Mouse (Mus musculus): ENCODE data around the gene C2cd3. TPM values are rescaled to one million over a fixed set of nuclear protein-coding genes. Genes with fewer than 3 reads are reported as not detected.

Gene C2cd3
- total and polyA plus RNA-seq, 2 experiments from 2014 or later, result 8.1 to 26.6 TPM

DNA sequence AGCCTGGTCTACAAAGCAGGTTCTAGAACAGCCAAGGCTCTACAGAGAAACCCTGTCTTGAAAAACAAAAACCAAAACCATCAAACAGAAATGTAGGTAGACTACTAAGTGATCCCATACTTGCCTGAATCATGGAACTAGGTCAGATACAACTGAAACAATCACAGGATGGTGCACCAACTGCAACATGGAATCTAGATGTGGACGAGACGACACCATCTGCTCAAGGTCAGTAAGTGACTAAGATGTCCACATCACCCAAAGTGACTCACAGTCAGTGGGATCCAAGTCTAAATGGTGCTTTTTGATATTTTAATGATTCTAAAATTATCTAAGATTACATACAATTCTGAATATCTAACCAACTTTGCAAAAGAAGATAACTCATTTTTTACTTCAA lies 36.1 kb upstream of the C2cd3 start:
- Histone ChIP-seq H3K9ac (replicated peaks; ENCODE audit: low read length, poor library complexity, severe bottlenecking) (no peak overlapping the region), H3K4me1 (ENCODE audit: insufficient read depth, low read length) (no peaks in the 10 kb centered on the region), H3K4me3 (ENCODE audit: low read depth, low read length) (no peak overlapping the region), H3K27ac (ENCODE audit: low read depth, low read length) (no peak overlapping the region), H3K9me3 (ENCODE audit: low read length) (no peaks in the 10 kb centered on the region), H3K27me3 (ENCODE audit: insufficient read depth, low read length) (no peaks in the 10 kb centered on the region), H3K36me3 (ENCODE audit: insufficient read depth, low read length) (peaks cover 70% of the 10 kb centered on the region), H3K4me2 (ENCODE audit: low read depth, low read length, poor library complexity, severe bottlenecking) (no peak overlapping the region)
- DNase-seq (ENCODE audit: low spot score) (no peak), ATAC-seq (ENCODE audit: low FRiP score) (no peak)
- WGBS, result 98% methylated on average over 2 of the region's 2 CpGs
- TF ChIP-seq CTCF (IDR thresholded peaks at IDR 0.05), result no peak

DNA sequence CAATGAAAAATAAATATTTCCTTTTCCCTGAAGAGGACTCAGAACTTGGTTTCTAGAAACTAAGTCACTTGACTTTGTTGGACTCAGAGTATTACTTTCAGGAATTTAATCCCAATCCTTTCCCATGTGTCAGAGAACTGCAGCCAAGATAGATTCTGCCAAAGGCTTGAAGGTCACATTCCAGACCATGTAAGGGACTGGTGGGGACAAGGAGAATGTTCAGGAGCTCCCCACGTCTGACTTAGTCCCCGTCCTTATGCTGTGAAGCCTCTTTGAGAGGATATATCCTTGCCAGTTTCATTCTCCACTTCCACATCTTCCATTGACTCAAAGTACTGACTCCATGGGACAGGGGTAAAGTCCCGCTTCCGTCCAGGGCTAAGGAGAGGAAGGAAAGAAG lies 17.0 kb upstream of the C2cd3 start:
- DNase-seq (ENCODE audit: low spot score) (no peak), ATAC-seq (ENCODE audit: low FRiP score) (no peak)
- Histone ChIP-seq H3K9ac (replicated peaks; ENCODE audit: low read length, poor library complexity, severe bottlenecking) (no peak overlapping the region), H3K4me1 (ENCODE audit: insufficient read depth, low read length) (no peaks in the 10 kb centered on the region), H3K4me2 (ENCODE audit: low read depth, low read length, poor library complexity, severe bottlenecking) (no peak overlapping the region), H3K27ac (ENCODE audit: low read depth, low read length) (no peak overlapping the region), H3K4me3 (ENCODE audit: low read depth, low read length) (no peak overlapping the region), H3K27me3 (ENCODE audit: insufficient read depth, low read length) (no peaks in the 10 kb centered on the region), H3K9me3 (ENCODE audit: low read length) (no peaks in the 10 kb centered on the region), H3K36me3 (ENCODE audit: insufficient read depth, low read length) (peaks cover 9% of the 10 kb centered on the region; the same call in 1 of the 2 replicates)
- WGBS, result 90% methylated on average over 4 of the region's 4 CpGs
- TF ChIP-seq CTCF (IDR thresholded peaks at IDR 0.05), result no peak

DNA sequence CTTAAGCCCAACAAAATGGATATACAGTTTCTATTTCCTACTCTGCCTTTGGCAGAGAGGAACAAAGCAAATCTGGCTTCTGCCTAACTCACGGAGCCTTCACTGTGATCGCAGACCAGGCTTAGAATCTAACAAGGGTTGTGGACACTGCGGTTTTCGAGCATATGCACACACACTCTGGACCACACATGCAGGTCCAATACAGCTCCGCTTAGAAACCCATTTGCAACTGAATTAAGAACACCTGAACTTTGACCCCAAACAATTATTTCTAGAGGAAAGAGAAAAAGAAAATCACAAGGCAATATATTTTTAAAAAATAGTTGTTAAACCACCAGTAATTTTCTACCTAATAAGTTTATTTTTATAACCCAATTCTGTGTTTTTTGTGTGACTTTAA lies 15.7 kb upstream of the C2cd3 start:
- Histone ChIP-seq H3K27ac (ENCODE audit: low read depth, low read length) (no peak overlapping the region), H3K4me2 (ENCODE audit: low read depth, low read length, poor library complexity, severe bottlenecking) (no peak overlapping the region), H3K27me3 (ENCODE audit: insufficient read depth, low read length) (no peaks in the 10 kb centered on the region), H3K4me1 (ENCODE audit: insufficient read depth, low read length) (no peaks in the 10 kb centered on the region), H3K9me3 (ENCODE audit: low read length) (no peaks in the 10 kb centered on the region), H3K9ac (replicated peaks; ENCODE audit: low read length, poor library complexity, severe bottlenecking) (no peak overlapping the region), H3K4me3 (ENCODE audit: low read depth, low read length) (no peak overlapping the region), H3K36me3 (ENCODE audit: insufficient read depth, low read length) (peaks cover 9% of the 10 kb centered on the region; the same call in 1 of the 2 replicates)
- ATAC-seq (ENCODE audit: low FRiP score), result no peak
- no peak for TF ChIP-seq CTCF (IDR thresholded peaks at IDR 0.05)
- DNase-seq (ENCODE audit: low spot score), result no peak
- 75% methylated on average over 5 of the region's 5 CpGs for WGBS

DNA sequence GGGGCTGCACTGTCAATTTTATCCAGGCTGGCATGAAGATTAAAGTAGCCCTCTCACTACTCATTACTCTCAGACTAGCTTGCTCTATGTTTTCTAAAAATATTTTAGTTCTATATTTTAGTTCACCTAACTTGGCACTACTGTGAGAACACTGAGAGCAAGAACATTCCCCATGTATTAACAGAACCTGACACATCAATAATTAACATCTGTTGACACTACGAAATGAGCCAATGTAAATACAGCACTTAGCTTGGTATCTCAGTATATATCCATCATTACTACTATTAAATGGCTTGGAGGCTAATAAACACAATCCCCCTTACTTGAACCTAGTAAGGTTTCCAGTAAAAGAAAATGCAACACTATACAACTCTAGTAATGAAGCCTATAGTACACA lies 15.3 kb upstream of the C2cd3 start:
- H3K4me2 ChIP-seq (ENCODE audit: low read depth, low read length, poor library complexity, severe bottlenecking), result no peak overlapping the region

DNA sequence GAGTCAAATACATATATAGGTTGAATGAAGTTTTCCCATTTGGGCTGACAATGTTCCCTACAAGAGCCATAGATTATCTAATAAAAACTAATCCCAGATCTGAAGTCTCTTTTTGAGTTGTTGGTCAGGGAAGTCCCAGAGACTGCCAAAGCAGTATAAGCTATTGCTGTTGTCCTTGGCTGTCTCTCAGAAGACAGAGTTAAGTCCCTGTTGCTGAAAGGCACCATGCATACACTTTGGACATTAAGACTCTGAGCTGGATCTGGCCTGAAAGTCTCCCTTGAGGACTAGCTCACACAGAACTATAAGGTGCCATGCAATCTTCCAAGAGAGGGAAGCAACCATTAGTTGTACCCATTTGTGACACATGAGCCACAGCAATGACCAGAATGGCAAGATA lies 14.2 kb upstream of the C2cd3 start:
- no peak for ATAC-seq (ENCODE audit: low FRiP score)
- Histone ChIP-seq H3K9me3 (ENCODE audit: low read length) (no peaks in the 10 kb centered on the region), H3K27ac (ENCODE audit: low read depth, low read length) (no peak overlapping the region), H3K9ac (replicated peaks; ENCODE audit: low read length, poor library complexity, severe bottlenecking) (no peak overlapping the region), H3K4me3 (ENCODE audit: low read depth, low read length) (no peak overlapping the region), H3K36me3 (ENCODE audit: insufficient read depth, low read length) (peaks cover 7% of the 10 kb centered on the region; the same call in 1 of the 2 replicates), H3K4me1 (ENCODE audit: insufficient read depth, low read length) (no peaks in the 10 kb centered on the region), H3K4me2 (ENCODE audit: low read depth, low read length, poor library complexity, severe bottlenecking) (no peak overlapping the region), H3K27me3 (ENCODE audit: insufficient read depth, low read length) (no peaks in the 10 kb centered on the region)
- no peak for DNase-seq (ENCODE audit: low spot score)
- no peak for TF ChIP-seq CTCF (IDR thresholded peaks at IDR 0.05)

More for the DNA sequence above, 15.3 kb upstream of the C2cd3 start:
- no peaks in the 10 kb centered on the region for H3K27me3 ChIP-seq (ENCODE audit: insufficient read depth, low read length)
- H3K36me3 ChIP-seq (ENCODE audit: insufficient read depth, low read length), result peaks cover 9% of the 10 kb centered on the region; the same call in 1 of the 2 replicates
- WGBS, result 95% methylated on average over 1 of the region's 1 CpGs
- H3K4me1 ChIP-seq (ENCODE audit: insufficient read depth, low read length), result no peaks in the 10 kb centered on the region
- no peak overlapping the region for H3K4me3 ChIP-seq (ENCODE audit: low read depth, low read length)
- H3K9ac ChIP-seq (replicated peaks; ENCODE audit: low read length, poor library complexity, severe bottlenecking), result no peak overlapping the region
- TF ChIP-seq CTCF (IDR thresholded peaks at IDR 0.05), result no peak
- no peak for DNase-seq (ENCODE audit: low spot score)
- H3K27ac ChIP-seq (ENCODE audit: low read depth, low read length), result no peak overlapping the region
- H3K9me3 ChIP-seq (ENCODE audit: low read length), result no peaks in the 10 kb centered on the region
- no peak for ATAC-seq (ENCODE audit: low FRiP score)

DNA sequence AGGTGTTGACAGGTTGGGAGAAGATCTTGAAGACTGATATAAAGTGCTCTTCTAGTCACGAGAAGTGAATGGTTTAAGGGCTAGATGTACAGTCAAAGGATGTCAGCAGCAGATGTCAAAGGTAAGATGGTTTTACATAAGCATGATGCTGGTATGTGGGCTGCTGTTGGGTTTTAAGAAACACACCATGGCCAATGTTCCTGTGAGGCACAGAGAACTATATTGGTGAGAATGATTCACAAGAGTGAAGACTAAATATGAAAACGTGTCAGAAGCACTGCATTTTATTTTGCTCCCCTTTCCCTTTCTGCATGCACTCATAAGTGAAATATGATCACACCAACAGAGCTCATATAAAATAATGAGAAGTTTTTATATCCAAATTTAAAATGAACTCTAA lies 8.9 kb upstream of the C2cd3 start:
- no peak overlapping the region for H3K4me2 ChIP-seq (ENCODE audit: low read depth, low read length, poor library complexity, severe bottlenecking)
- no peaks in the 10 kb centered on the region for H3K36me3 ChIP-seq (ENCODE audit: insufficient read depth, low read length)
- H3K9ac ChIP-seq (replicated peaks; ENCODE audit: low read length, poor library complexity, severe bottlenecking), result no peak overlapping the region
- no peak overlapping the region for H3K27ac ChIP-seq (ENCODE audit: low read depth, low read length)
- DNase-seq (ENCODE audit: low spot score) (no peak), ATAC-seq (ENCODE audit: low FRiP score) (no peak)
- H3K9me3 ChIP-seq (ENCODE audit: low read length), result no peaks in the 10 kb centered on the region
- H3K4me3 ChIP-seq (ENCODE audit: low read depth, low read length), result no peak overlapping the region
- TF ChIP-seq CTCF (IDR thresholded peaks at IDR 0.05), result no peak
- WGBS, result 88% methylated on average over 2 of the region's 2 CpGs
- H3K4me1 ChIP-seq (ENCODE audit: insufficient read depth, low read length), result no peaks in the 10 kb centered on the region
- no peaks in the 10 kb centered on the region for H3K27me3 ChIP-seq (ENCODE audit: insufficient read depth, low read length)
